Mouse (Mus musculus): ENCODE results near the gene E130311K13Rik. TPM values are rescaled to one million over a fixed set of nuclear protein-coding genes. Genes with fewer than 3 reads are reported as not detected.

The E130311K13Rik gene
- polyA plus RNA-seq (2015; fragmentation: Illumina TruSeq; extraction: RNeasy Lipid Tissue Mini Kit (QIAGEN cat#74804); ENCODE audit: insufficient read depth, low replicate concordance), result 6.4 TPM

GRCm38 (mm10) chr3:63928878-63929859, at the start of gene E130311K13Rik:
TSS of gene E130311K13Rik (minus strand) at chr3:63929472.

GRCm38 (mm10) chr3:63975955-63976908, 47.0 kb upstream of the E130311K13Rik start, which contains the start of gene Gmps:
TSS of gene Gmps (plus strand) at chr3:63976106.

GRCm38 (mm10) chr3:63964100-63964921, 35.0 kb upstream of the E130311K13Rik start, which contains the start of gene Slc33a1:
TSS of gene Slc33a1 (minus strand) at chr3:63964768.

DNA sequence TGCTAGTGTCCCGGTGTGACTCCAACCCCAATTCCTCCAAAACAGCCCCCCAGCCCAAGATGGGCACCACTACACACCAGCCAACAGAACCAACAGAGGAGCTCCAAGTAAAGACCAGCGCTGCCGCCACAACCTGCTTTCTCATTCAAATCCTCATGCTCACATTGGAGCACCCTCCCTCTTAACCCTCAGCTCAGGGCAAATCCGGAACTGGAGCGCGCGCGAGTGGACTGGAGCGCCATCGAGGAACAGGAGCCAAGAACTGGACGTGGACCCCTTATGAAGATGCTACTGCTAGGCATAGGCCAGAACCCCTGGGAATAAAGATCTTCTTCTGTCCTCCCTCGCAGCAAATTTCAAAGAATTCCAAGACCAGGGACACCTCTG, 30.0 kb downstream of the E130311K13Rik start, which contains the start of gene Plch1:
TSS of gene Plch1 (minus strand) at position 164 of the 387 bp plus-strand sequence.

Other genes with a start within 250 kb of the E130311K13Rik start
- gene Plch1, start 30.0 kb downstream of the E130311K13Rik start, polyA plus RNA-seq (2015; fragmentation: Illumina TruSeq; extraction: RNeasy Lipid Tissue Mini Kit (QIAGEN cat#74804); ENCODE audit: insufficient read depth, low replicate concordance), result 0.19 TPM
- gene Slc33a1, start 35.3 kb upstream of the E130311K13Rik start, polyA plus RNA-seq (2015; fragmentation: Illumina TruSeq; extraction: RNeasy Lipid Tissue Mini Kit (QIAGEN cat#74804); ENCODE audit: insufficient read depth, low replicate concordance), result 23.2 TPM
- gene Gmps, start 46.6 kb upstream of the E130311K13Rik start, polyA plus RNA-seq (2015; fragmentation: Illumina TruSeq; extraction: RNeasy Lipid Tissue Mini Kit (QIAGEN cat#74804); ENCODE audit: insufficient read depth, low replicate concordance), result 20.2 TPM
- 0.03 TPM for gene Vmn2r1, start 152.1 kb upstream of the E130311K13Rik start, polyA plus RNA-seq (2015; fragmentation: Illumina TruSeq; extraction: RNeasy Lipid Tissue Mini Kit (QIAGEN cat#74804); ENCODE audit: insufficient read depth, low replicate concordance)
- not detected for gene Vmn2r2, start 212.5 kb upstream of the E130311K13Rik start, polyA plus RNA-seq (2015; fragmentation: Illumina TruSeq; extraction: RNeasy Lipid Tissue Mini Kit (QIAGEN cat#74804); ENCODE audit: insufficient read depth, low replicate concordance)